Mouse (Mus musculus) stomach, postnatal 0 days (tissue): Measurements from ENCODE around the gene Inip.

ENCODE experiments used
- CTCF ChIP-seq: IDR thresholded peaks from 2 replicates; pipeline ENCODE4 v1.5.1; 2016; ENCODE audit warnings: antibody characterized with exemption, low read depth, mild to moderate bottlenecking, moderate library complexity
- EP300 ChIP-seq: optimal IDR thresholded peaks from 2 replicates; pipeline ENCODE3; 2016; ENCODE audit warnings: antibody characterized with exemption

GRCm38 (mm10) chr4:59764950-59765349, 36.4 kb downstream of the Inip start:
- TF ChIP-seq CTCF = no peak
- no peak for TF ChIP-seq EP300
